Mouse (Mus musculus): ENCODE measurements around the gene Map4k1.

DNA sequence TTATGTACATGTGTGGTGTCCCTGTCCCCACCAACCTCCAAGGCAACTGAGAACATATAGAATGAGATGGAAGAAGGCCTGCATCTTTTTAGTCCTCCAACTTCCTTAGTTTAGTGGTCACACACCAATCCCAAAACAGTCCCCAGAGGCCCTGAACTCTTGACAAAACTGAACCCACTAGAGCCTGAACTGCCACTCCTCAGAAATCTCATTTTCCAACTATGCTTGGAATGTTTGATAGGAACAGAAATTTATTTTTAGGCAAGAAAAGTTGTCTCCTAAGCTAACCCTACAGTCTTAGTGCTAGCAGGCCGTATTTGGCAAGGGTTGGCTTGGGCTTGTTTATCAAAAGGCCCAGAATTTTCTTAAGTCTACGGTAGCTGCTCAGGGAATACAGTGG, 30.1 kb upstream of the Map4k1 start:
- TF ChIP-seq TAL1 (IDR thresholded peaks at IDR 0.05; ENCODE audit: low read length) (no peak), GATA1 (IDR thresholded peaks at IDR 0.05; ENCODE audit: low read length) (no peak)
